Mouse (Mus musculus): ENCODE results near the gene Srpx2. TPM values are rescaled to one million over a fixed set of nuclear protein-coding genes. Genes with fewer than 3 reads are reported as not detected.
A peak's percentile ranks its signal among the peaks of the same experiment; 100 is the strongest.

The Srpx2 gene
- 0.97 and 1.1 TPM in 2 replicates for polyA plus RNA-seq (2016; fragmentation: Nextera tagmentation; extraction: Ambion mirVana)

DNA sequence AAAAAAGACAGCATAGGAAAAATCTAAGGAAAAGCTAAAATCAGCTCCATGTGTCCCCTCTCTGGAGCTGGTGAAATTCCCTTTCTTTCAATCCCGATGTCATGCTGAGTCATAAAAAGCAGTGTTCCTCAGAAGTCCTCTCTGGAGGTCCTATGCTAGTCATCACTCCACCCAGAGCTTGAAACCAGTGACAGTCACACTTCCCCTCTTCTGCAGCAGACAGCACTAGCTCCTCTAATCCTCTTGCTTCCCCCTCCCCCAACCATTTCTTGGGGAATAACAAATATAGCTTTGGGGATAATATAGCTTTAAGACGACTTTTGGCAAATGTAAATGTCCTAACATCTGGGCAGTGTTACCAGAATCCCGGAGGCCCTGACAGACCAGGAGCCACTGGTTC lies at the start of gene Srpx2:
Gene Srpx2, plus strand, starts transcription at position 166 of the 400 bp plus-strand sequence.
- Histone ChIP-seq H3K27ac (no peak within 1 kb of the TSS), H3K4me1 (replicated peaks) (no peaks in the 10 kb centered on the region), H3K36me3 (no peaks in the 10 kb centered on the region), H3K4me2 (no peak within 1 kb of the TSS), H3K27me3 (peaks cover 13% of the 10 kb centered on the region; the same call in 1 of the 2 replicates), H3K9me3 (no peaks in the 10 kb centered on the region), H3K4me3 (replicated peaks) (no peak within 1 kb of the TSS), H3K9ac (replicated peaks) (no peak within 1 kb of the TSS)
- 24% methylated on average over 3 of the region's 3 CpGs for WGBS
- ATAC-seq (ENCODE audit: insufficient number of reproducible peaks, insufficient read depth, low FRiP score, low TSS enrichment, low read depth), result no peak

DNA sequence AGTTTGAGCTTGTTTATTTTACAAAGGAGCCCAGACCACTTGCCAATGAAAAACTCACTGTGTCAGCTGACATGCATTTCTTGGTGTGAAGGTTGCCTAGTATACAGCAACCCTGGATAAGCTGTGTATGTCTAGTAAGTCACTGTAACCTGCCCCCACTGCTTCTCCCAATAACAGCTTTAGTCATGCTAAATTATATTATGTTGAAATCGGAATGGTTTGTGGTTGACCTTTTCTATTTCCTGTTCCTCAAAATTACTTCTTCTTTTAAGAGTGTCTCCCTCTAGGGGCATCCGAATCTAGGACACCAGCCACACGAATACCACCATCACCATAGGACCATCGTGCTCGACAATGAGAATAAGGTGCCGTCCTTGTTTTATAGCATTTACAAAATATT lies 38.5 kb upstream of the Srpx2 start:
- WGBS, result 93% methylated on average over 6 of the region's 6 CpGs
- no peak overlapping the region for H3K4me3 ChIP-seq (replicated peaks)
- H3K4me1 ChIP-seq (replicated peaks), result no peaks in the 10 kb centered on the region
- H3K27ac ChIP-seq, result no peak overlapping the region
- H3K9me3 ChIP-seq, result no peaks in the 10 kb centered on the region
- H3K4me2 ChIP-seq, result no peak overlapping the region
- H3K36me3 ChIP-seq, result no peaks in the 10 kb centered on the region
- no peak for ATAC-seq (ENCODE audit: insufficient number of reproducible peaks, insufficient read depth, low FRiP score, low TSS enrichment, low read depth)
- H3K27me3 ChIP-seq, result peaks cover 6% of the 10 kb centered on the region
- H3K9ac ChIP-seq (replicated peaks), result no peak overlapping the region

DNA sequence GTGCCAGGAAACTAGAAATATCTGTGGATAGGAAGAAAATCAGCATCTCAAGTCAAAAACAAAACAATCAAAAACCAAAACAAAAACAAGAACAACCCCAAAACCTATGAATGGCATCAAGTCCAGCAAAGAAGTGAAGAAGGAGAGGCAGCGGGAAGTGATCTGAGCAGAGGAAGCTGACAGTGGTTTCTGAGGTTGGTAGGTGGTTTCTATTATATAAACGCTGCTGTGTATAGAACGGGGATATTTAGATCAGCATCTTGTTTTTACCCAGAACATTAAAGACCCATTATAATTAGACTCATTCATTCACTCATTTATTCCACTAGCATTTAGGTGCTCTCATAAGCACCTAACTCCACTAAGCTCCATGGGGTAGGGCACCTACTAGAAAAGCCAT lies 20.9 kb upstream of the Srpx2 start:
- 91% methylated on average over 3 of the region's 3 CpGs for WGBS
- H3K4me1 ChIP-seq (replicated peaks), result no peaks in the 10 kb centered on the region
- ATAC-seq (ENCODE audit: insufficient number of reproducible peaks, insufficient read depth, low FRiP score, low TSS enrichment, low read depth), result no peak
- H3K27ac ChIP-seq, result no peak overlapping the region
- H3K4me2 ChIP-seq, result no peak overlapping the region
- no peaks in the 10 kb centered on the region for H3K9me3 ChIP-seq
- H3K4me3 ChIP-seq (replicated peaks), result no peak overlapping the region
- no peaks in the 10 kb centered on the region for H3K27me3 ChIP-seq
- H3K9ac ChIP-seq (replicated peaks), result no peak overlapping the region
- peaks cover 13% of the 10 kb centered on the region; the same call in 1 of the 2 replicates for H3K36me3 ChIP-seq

DNA sequence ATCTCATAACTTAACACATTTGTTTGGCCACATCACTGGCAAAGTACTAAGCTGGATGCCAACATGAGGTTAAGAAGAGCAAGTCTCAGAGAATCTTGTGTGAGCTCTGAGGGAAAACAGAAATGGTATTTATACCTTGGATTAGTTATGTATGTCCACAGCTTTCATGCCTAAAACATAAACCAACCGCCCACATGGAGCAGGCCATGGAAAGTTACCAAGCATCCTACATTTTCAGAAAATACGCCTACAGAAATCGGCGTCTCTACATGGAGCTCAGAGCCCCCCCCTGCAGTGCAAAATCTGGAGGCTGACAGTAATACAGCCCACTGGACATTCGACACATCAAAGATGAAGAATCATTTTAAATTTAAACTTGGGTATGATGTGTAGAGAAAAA lies 20.1 kb upstream of the Srpx2 start:
- WGBS, result 93% methylated on average over 5 of the region's 5 CpGs
- Histone ChIP-seq H3K4me2 (no peak overlapping the region), H3K9me3 (no peaks in the 10 kb centered on the region), H3K4me1 (replicated peaks) (no peaks in the 10 kb centered on the region), H3K36me3 (peaks cover 17% of the 10 kb centered on the region; the same call in 1 of the 2 replicates), H3K4me3 (replicated peaks) (no peak overlapping the region), H3K27ac (no peak overlapping the region), H3K9ac (replicated peaks) (no peak overlapping the region), H3K27me3 (no peaks in the 10 kb centered on the region)
- no peak for ATAC-seq (ENCODE audit: insufficient number of reproducible peaks, insufficient read depth, low FRiP score, low TSS enrichment, low read depth)

- 17% methylated on average over 32 of the region's 33 CpGs for WGBS
- ATAC-seq (ENCODE audit: insufficient number of reproducible peaks, insufficient read depth, low FRiP score, low TSS enrichment, low read depth), result peak; percentile 90
Measured at GRCm38 (mm10) chrX:133898014-133898542, 10.1 kb upstream of the Srpx2 start, which contains the start of gene Tspan6. Tspan6 (minus strand) TSS chrX:133898429.

DNA sequence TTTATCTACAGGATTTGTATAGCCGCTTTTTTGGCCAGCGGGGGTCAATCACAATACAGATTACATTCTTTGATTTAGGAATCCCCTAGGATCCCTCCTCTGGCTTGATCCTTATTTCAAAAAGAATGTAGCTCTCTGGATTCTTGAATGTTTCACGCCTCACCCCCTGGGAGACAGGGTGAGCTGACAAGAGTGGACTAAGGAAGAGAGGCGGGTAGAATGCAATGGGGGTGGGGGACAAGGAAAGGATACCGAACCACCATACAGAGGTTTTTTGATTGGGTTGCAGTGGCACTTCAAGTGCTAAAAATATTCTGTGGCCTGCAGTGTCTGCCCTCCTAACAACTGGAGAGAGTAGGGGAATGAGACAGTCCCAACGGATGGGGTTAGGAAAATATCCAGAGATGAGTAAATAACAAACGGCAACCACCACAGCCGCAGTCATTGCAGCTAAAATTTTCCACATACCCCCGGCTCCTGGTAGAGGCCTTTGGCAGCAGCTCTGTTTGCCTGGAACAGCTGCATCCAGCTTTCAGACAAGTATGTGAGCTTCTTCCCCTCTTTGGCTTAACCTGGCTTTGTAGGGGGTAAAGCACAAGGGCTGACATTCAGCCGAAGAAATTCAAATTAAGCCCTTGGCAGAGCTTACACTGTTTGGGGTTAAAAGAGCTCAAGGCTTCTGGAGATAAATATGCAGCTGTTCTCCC lies 3.3 kb downstream of the Srpx2 start:
- Histone ChIP-seq H3K4me1 (replicated peaks) (no peaks in the 10 kb centered on the region), H3K36me3 (no peaks in the 10 kb centered on the region), H3K4me3 (replicated peaks) (no peak overlapping the region), H3K9me3 (no peaks in the 10 kb centered on the region), H3K27me3 (peaks cover 31% of the 10 kb centered on the region), H3K4me2 (no peak overlapping the region), H3K9ac (replicated peaks) (no peak overlapping the region), H3K27ac (no peak overlapping the region)
- WGBS, result 58% methylated on average over 10 of the region's 10 CpGs
- ATAC-seq (ENCODE audit: insufficient number of reproducible peaks, insufficient read depth, low FRiP score, low TSS enrichment, low read depth), result no peak

More at GRCm38 (mm10) chrX:133898014-133898542, 10.1 kb upstream of the Srpx2 start, which contains the start of gene Tspan6:
- peaks cover 20% of the 10 kb centered on the region; the same call in 1 of the 2 replicates for H3K36me3 ChIP-seq
- peak within 1 kb of the TSS; percentile 54 for H3K4me2 ChIP-seq
- H3K9me3 ChIP-seq, result no peaks in the 10 kb centered on the region
- peak within 1 kb of the TSS; percentile 71 for H3K9ac ChIP-seq (replicated peaks)
- no peaks in the 10 kb centered on the region for H3K27me3 ChIP-seq
- no peaks in the 10 kb centered on the region for H3K4me1 ChIP-seq (replicated peaks)
- peak within 1 kb of the TSS; percentile 67; the same call in 1 of the 2 replicates for H3K27ac ChIP-seq
- H3K4me3 ChIP-seq (replicated peaks), result peak within 1 kb of the TSS; percentile 54

DNA sequence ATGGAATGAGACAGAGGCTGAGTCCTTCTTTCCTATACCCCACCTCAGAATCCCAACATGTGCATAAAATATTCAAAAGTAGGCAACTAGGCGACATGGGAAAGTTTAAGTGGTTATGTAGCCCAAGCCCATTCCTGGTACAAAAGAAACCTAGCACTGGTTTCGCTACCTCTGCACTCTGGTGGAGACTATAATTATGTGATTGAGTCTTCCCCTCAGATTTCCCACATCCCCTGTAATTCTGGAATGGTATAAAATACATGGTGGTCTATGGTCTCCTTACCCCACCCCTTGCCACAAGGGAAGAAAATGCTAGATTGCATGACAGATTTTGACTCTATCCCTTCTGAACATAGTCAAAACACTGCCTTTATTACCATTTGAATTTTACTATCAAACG lies 4.8 kb downstream of the Srpx2 start:
- Histone ChIP-seq H3K27me3 (peaks cover 30% of the 10 kb centered on the region), H3K4me1 (replicated peaks) (no peaks in the 10 kb centered on the region), H3K4me3 (replicated peaks) (no peak overlapping the region), H3K9me3 (no peaks in the 10 kb centered on the region), H3K4me2 (no peak overlapping the region), H3K36me3 (no peaks in the 10 kb centered on the region), H3K27ac (no peak overlapping the region), H3K9ac (replicated peaks) (no peak overlapping the region)
- no peak for ATAC-seq (ENCODE audit: insufficient number of reproducible peaks, insufficient read depth, low FRiP score, low TSS enrichment, low read depth)
- 83% methylated on average over 3 of the region's 3 CpGs for WGBS

DNA sequence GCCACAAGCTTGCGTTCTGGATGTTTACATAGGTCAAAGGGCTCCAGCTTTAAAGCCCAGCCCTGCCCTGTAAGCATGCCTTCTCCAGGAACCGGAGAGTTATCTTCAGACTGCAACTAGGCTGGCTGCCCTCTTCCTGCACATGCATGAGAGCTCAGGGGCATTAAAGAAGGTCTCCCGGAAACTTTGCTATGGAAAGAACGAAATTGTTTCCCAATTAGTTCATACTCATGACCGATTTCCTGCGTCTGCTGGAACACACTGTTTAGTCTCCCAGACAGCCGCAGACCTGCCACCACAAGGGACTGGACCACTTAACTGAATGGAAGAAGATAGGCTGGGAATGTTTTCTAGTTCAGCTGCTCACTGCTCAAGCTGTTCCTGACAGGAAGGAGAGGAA lies 6.0 kb downstream of the Srpx2 start:
- H3K4me3 ChIP-seq (replicated peaks), result no peak overlapping the region

DNA sequence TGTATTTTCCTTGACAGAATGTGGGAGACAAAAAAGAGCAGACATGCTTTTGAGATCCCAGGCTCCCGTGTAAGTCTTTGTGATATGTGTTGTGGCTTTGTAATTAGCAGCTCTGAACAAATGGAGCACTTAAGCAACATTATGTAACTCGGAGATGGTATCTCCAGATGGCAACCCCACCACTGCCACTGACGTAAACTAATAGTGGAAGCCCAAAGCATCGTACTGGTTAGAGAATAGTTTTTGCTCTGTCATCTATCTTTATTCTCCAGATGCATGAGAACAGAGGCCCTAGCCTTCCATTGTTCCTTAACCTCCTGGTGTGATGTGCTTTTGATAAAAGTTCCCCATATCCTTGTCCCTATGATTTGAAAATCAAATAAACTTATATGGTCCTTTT lies 13.0 kb downstream of the Srpx2 start:
- ATAC-seq (ENCODE audit: insufficient number of reproducible peaks, insufficient read depth, low FRiP score, low TSS enrichment, low read depth), result no peak
- Histone ChIP-seq H3K4me2 (no peak overlapping the region), H3K4me3 (replicated peaks) (no peak overlapping the region), H3K9me3 (no peaks in the 10 kb centered on the region), H3K27me3 (peaks cover 20% of the 10 kb centered on the region), H3K9ac (replicated peaks) (no peak overlapping the region), H3K27ac (no peak overlapping the region), H3K36me3 (no peaks in the 10 kb centered on the region), H3K4me1 (replicated peaks) (no peaks in the 10 kb centered on the region)
- WGBS, result 73% methylated on average over 4 of the region's 4 CpGs

More for the DNA sequence above, 6.0 kb downstream of the Srpx2 start:
- Histone ChIP-seq H3K9ac (replicated peaks) (no peak overlapping the region), H3K27ac (no peak overlapping the region), H3K36me3 (no peaks in the 10 kb centered on the region), H3K4me1 (replicated peaks) (no peaks in the 10 kb centered on the region), H3K4me2 (no peak overlapping the region), H3K9me3 (no peaks in the 10 kb centered on the region), H3K27me3 (peaks cover 34% of the 10 kb centered on the region)
- no peak for ATAC-seq (ENCODE audit: insufficient number of reproducible peaks, insufficient read depth, low FRiP score, low TSS enrichment, low read depth)
- WGBS, result 31% methylated on average over 7 of the region's 7 CpGs

GRCm38 (mm10) chrX:133926760-133927159 lies 18.5 kb downstream of the Srpx2 start:
- 78% methylated on average over 5 of the region's 5 CpGs for WGBS
- H3K9me3 ChIP-seq, result no peaks in the 10 kb centered on the region
- no peak for ATAC-seq (ENCODE audit: insufficient number of reproducible peaks, insufficient read depth, low FRiP score, low TSS enrichment, low read depth)
- no peak overlapping the region for H3K4me3 ChIP-seq (replicated peaks)
- H3K27ac ChIP-seq, result no peak overlapping the region
- no peak overlapping the region for H3K4me2 ChIP-seq
- H3K9ac ChIP-seq (replicated peaks), result no peak overlapping the region
- no peaks in the 10 kb centered on the region for H3K4me1 ChIP-seq (replicated peaks)
- peaks cover 24% of the 10 kb centered on the region for H3K27me3 ChIP-seq
- no peaks in the 10 kb centered on the region for H3K36me3 ChIP-seq

DNA sequence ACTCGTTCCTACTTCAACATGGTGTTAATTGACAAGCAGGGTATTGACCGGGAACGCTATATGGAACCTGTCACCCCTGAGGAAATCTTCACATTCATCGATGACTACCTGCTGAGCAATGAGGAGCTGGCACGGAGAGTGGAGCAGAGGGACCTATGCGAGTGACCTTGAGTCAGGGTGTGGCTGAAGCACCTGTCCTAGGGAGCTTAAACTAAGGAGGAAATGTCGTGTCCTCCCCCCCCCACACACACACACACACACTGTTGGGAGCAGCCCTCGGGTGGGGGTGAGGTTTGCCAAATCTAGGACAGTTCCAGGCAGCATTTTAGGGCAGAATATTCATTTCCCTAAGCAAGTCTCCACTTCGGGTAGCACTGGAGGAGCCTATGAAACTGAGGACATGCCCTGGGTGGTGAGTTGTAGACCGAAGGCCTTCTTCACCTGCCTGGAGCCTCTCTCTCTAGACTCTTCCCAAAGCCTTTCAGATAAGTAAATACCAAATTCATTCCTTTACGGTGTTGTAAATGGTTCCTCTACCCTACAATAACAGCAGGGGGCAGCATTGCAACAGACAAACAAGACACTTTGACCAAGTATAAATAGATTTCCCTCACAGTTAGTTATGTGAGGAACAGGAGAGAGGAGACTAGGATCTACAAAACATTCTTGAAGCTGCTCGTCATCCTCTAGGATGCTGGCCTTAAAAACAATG lies 23.2 kb downstream of the Srpx2 start:
- H3K27me3 ChIP-seq, result peaks cover 21% of the 10 kb centered on the region
- H3K27ac ChIP-seq, result no peak overlapping the region
- no peak overlapping the region for H3K4me3 ChIP-seq (replicated peaks)
- no peaks in the 10 kb centered on the region for H3K4me1 ChIP-seq (replicated peaks)
- 64% methylated on average over 12 of the region's 12 CpGs for WGBS
- H3K9ac ChIP-seq (replicated peaks), result no peak overlapping the region
- H3K36me3 ChIP-seq, result no peaks in the 10 kb centered on the region
- ATAC-seq (ENCODE audit: insufficient number of reproducible peaks, insufficient read depth, low FRiP score, low TSS enrichment, low read depth), result no peak
- no peaks in the 10 kb centered on the region for H3K9me3 ChIP-seq
- H3K4me2 ChIP-seq, result no peak overlapping the region
